Mouse (Mus musculus): ENCODE measurements around the gene Sh3bp5l.
"Not testable (repeated sequence)": the region's sequence is repeated elsewhere in the genome, so short reads cannot be mapped to it uniquely, and the experiment has no call there.

The Sh3bp5l gene

DNA sequence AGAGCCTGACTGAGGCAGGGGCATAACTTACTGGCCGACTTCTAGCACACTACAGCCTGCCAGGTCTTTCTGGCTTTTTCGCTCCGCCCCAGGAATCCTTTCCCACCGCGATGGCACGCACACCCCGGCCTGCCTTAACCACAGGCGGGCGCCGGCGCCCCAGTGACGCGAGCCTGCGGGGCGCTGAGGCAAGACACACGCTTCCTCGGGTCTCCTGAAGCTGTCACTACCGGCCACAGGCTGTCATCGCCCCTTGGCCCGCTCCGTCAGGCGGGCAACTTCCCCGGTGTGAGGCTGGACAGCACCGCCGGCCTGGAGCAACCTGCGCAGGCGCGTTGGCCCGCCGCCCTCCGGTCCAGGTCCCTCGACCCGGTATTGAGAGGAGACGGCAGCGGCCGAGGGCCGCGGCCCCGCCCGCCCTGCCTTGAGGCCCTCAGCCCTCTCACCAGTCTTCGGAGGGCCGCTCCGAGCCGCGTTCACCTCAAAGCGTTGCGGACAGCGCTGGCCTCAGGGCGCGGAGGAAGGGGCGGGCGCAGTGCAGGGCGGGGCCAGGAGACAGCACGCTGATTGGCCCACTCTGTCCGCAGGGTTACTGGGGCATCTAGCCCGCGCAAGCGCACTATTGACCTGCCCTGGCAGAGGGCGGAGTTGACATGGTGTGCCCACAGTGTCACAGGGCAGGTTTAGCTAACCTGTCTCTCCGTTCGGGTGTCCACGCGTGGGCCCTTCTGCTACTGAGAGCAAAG is 7.5 kb upstream of the Sh3bp5l start:
- DNase-seq (ENCODE audit: low spot score in 2 of 2): peak; percentile 94 to 97

- DNase-seq (ENCODE audit: low spot score in 2 of 2): no peak
Observed at GRCm38 (mm10) chr11:58323570-58324340, 6.8 kb upstream of the Sh3bp5l start.

DNA sequence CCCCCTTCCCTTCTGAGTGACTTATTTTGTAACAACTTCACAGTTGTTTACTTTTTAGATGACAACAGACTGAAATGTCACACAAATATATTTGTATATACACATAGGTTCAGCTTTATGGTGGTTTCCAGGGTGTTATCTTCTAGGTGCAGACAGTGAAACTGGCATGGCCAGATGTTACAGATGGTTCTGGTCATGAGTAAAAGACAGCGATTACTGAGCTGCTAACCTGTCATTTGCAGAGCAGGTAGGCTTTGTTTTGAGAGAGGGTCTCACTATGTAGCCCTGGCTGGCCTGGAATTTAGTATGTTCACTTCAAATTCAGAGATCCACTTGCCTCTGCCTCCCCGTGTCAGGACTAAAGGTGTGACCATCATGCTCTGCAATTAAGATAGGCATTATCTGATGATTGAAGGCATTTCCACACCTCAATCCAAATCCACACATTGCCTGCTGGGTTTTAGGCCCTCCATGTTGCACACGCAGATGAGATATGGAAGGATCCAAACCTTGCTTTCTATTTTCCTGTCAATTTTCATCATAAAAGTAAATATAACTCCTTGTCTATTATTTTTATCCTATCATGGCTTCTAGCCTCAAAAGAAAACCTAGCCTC is 5.8 kb upstream of the Sh3bp5l start:
- no peak for DNase-seq (ENCODE audit: low spot score in 2 of 2)

DNA sequence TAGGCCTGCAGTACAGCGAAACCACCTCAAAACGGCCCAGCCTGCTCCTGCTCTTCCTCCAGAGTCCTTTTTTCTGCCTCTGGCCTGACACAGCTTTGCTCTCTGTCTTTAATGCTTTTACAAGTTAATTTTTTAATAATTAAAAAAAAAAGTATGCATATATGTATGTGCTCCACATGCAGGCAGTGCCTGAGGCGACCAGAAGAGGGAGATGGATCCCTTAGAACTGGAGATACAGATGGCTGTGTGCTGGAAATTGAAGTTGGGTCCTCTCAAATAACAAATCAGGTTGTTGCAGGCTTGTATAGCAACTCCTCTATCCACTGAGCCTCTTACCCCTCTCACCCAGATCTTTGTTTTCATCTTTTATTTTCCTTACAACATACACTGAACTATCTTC is 3.7 kb upstream of the Sh3bp5l start:
- DNase-seq (ENCODE audit: low spot score in 2 of 2): no peak

GRCm38 (mm10) chr11:58329906-58330275 is 633 bp upstream of the Sh3bp5l start:
- DNase-seq (ENCODE audit: low spot score in 2 of 2): no peak

DNA sequence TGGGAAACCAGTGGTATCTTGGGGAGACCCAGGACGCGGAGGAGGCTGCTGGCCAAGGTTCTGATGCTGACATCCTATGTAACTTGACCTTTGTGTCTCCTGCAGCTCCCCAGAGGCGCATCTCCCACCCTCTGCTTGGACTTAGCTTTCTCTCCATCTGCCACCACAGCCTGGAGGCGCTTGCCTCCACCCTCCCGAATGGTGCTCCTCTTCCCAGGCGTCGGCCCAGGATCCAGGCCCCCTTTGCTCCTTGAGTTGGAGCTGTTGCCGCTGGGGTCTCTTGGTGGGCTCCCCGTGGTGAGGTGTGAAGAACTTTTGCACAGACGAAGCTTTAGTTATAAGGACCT is 598 bp downstream of the Sh3bp5l start:
- peak in 1 of 2 experiments; percentile 23 for DNase-seq (ENCODE audit: low spot score in 2 of 2)

GRCm38 (mm10) chr11:58331546-58331945 is 1.0 kb downstream of the Sh3bp5l start:
- no peak for DNase-seq (ENCODE audit: low spot score in 2 of 2)

GRCm38 (mm10) chr11:58334746-58335145 is 4.2 kb downstream of the Sh3bp5l start:
- DNase-seq (ENCODE audit: low spot score in 2 of 2): no peak

DNA sequence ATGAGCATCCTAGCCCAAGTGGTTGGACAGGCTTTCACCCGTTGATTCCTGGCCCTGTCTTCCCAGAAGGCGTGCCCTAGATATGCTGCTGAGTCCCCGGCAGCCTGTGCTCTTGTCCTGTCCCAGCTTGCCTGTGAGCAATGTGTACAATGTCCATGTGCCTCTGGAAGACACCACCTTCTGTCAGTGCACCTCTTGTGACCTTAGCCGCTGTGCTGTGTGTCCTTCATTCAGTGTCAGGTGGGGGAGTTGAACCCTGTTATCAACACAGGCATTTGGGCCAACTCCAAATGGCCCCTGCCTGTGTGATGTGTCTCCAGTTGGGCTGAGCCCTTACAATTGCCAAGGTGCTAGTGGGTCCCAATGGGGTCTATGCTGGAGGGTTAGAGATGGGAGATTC is 16.2 kb downstream of the Sh3bp5l start:
- no peak for DNase-seq (ENCODE audit: low spot score in 2 of 2)

- DNase-seq (ENCODE audit: low spot score in 2 of 2): no peak
Observed at GRCm38 (mm10) chr11:58350628-58351027, 20.1 kb downstream of the Sh3bp5l start.

DNA sequence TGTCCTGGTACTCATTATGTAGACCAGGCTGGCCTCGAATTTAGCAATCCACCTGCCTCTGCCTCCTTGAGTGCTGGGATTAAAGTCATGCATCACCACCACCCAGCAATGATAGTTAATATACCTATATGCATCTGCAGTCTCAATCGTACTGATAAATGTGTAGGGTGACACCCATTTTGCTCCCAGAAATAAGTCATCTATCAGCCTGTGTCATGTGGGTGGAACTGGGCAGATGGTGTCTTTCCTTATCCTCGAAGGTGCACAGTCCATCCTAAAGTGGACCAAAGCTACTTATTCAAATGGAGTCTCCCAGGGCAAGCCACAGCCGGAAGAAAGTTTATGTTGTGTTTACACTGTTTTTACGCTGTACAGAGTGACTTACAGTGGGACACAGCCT is 20.7 kb downstream of the Sh3bp5l start:
- DNase-seq (ENCODE audit: low spot score in 2 of 2): no peak

DNA sequence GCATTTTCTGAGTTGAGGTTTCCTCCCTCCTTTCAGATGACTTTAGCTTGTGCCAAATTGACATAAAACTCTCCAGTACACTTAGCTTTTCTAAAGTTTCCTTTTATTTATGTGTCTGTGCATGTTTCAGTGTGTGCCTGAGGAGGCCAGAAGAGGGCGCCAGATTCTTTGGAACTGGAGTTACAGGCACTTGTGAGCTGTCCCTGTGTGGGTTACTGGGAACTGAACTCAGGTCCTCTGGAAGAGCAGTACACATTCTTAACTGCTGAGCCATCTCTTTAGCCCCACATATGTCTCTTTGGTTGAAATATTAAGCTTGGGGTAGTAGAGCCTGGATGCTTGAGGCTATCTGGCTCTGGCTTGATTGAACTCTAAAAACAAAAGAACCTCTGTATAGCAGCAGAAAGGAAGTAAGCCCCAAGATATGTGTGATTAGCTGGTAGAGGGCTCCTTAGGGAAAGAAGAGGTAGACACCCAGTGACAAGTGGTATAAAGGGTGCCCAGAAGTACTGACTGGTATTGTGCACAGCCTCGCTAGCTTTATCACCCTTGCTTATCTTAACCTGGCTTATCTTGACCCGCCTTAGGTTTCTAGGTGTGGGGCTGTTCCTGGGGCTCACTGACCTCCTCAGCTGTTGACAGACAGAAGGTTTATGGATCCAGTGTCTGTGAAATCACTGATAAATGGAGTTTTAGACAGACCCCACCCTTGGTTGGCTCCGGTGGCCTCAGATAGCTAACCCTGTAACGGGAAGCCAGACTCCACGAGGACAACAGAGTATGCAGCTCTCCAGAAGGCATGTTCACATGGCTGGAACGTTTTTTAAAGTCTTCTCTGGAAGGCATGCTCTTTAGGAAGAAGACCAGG is 22.4 kb downstream of the Sh3bp5l start:
- no peak for DNase-seq (ENCODE audit: low spot score in 2 of 2)

- no peak for DNase-seq (ENCODE audit: low spot score in 2 of 2)
Observed at GRCm38 (mm10) chr11:58353709-58354108, 23.2 kb downstream of the Sh3bp5l start.

GRCm38 (mm10) chr11:58354476-58354875 is 24.0 kb downstream of the Sh3bp5l start:
- no peak for DNase-seq (ENCODE audit: low spot score in 2 of 2)

DNA sequence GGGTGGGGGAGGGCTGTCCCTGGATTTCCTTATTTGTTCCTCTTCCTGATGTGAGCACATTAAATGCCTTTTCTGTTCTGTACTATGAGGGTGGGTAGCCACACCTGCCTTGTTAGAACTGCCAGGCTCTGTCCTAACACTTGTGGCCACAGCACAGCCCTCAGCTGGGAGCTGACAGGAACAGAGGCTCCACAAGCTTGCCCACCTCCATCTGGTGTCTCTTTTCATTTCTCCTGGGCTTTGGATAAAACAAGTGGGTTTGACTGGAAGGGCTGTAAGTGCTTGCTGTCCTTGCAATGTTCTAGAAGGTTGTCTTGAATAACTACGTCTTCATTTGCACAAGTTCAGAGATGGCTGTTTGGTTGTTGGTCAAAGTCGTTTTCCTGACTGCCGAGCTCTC is 24.4 kb downstream of the Sh3bp5l start:
- DNase-seq (ENCODE audit: low spot score in 2 of 2): no peak

GRCm38 (mm10) chr11:58357042-58357441 is 26.5 kb downstream of the Sh3bp5l start:
- no peak for DNase-seq (ENCODE audit: low spot score in 2 of 2)

DNA sequence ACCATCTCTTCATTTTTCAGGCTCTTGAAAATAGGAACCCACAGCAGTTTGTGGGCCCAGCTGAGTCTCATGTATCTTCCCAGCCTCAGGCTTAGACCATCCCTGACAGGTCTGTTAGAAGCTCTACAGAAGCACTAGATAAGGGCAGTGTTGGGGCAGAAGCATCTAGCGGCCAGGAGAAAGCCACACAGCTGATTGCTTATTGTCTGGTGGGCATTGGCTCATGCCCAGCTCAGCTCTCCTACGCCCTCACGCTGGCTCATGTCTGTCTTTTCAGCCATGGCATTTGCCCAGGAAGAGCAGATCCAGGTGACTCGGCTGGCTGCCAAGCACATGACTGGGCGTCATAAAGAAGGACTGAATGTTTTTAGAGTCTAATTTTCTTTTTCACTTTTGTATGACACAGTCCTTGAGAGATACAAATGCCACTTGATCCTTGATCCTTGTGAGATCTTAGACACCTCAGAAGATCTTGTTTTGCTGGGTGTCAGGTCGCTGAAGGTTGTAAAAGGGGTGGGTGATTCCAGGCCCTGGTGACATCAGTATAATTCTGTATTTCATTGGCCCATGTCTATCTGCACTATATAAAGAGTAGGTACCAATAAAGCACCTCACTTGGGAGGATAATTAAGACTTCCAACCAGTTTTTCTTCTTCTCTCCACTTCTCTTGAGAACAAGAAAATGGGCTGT is 27.5 kb downstream of the Sh3bp5l start:
- no peak for DNase-seq (ENCODE audit: low spot score in 2 of 2)

GRCm38 (mm10) chr11:58362562-58362961 is 32.0 kb downstream of the Sh3bp5l start:
- DNase-seq (ENCODE audit: low spot score in 2 of 2): not testable (repeated sequence)

DNA sequence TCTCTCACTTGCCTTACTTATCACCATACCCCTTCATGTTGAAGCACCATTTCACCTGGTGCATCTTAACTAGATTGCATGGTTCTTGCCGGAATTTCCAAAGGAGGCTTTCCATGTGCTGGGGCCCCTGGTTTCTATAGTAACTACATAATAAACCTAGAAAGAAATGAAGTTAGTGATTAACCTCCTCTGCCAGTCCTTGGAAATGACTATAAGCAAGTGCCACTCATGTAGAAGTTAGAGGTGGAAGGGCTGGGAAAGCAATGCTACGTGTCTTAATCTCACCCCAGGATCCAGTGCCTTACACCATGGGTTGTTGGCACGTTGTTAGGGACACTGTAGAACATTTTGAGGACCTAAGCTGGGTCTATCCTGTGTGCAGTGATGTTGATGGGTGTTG is 33.9 kb downstream of the Sh3bp5l start:
- no peak for DNase-seq (ENCODE audit: low spot score in 2 of 2)

DNA sequence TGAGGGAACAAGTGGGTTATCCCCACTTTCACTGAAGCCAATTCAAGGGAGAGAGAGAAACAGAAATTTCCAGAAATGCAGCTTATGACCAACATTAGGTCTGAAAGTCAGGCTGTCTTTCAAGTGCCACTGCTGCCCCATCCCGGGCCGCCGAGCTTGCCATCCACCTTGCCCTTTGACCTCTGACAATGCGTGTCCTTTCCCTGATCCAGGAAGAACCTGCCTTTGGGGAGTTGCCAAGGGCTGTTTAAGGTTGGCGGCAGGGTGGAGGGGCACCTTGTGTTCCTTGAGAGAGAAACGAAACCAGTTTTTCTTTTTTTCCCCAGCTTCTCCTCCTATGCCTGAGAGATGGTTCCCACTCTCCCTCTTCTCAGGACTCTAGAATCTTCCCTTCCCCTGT is 35.7 kb downstream of the Sh3bp5l start:
- not testable (repeated sequence) for DNase-seq (ENCODE audit: low spot score in 2 of 2)

DNA sequence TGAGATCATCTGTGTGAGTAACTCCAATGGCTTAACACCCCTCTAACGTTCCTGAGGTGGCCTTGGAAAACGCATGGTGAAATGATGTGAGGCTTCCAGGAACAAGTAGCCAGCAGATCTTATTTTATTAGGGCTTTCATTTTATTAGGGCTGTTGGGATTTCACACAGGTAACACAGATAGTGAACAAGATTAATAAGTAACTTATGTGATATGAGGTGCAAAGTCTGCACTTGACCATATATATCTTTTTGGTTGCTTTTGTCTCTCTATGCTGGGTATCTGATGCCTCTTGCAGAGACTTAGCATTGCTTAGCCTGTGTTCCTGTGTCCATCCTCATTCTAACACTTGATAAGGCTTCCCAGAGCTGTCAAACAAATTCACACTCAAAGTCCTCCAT is 46.7 kb downstream of the Sh3bp5l start:
- no peak for DNase-seq (ENCODE audit: low spot score in 2 of 2)
